Mouse (Mus musculus) layer of hippocampus, postnatal 36 days (tissue): ENCODE data around the gene Nfasc. TPM values are rescaled to one million over a fixed set of nuclear protein-coding genes. Genes with fewer than 3 reads are reported as not detected.
A peak's percentile ranks its signal among the peaks of the same experiment; 100 is the strongest.

Experiments used
- DNase-seq, 2 experiments: peaks; one replicate each; pipeline ENCODE4 v3.0.0; 2022
- total RNA-seq, 2 experiments: library from RNA; stranded (reverse); gene quantifications; 2 replicates each; pipeline ENCODE4 v1.2.3; 2021

Gene Nfasc
- total RNA-seq, 2 experiments from 2014 or later: 174 to 193 TPM

GRCm38 (mm10) chr1:132540701-132541100 lies 200.9 kb downstream of the Nfasc start:
- no peak for DNase-seq

- peak in 1 of 2 experiments; percentile 36 for DNase-seq
These were observed 203.9 kb downstream of the Nfasc start for GRCm38 (mm10) chr1:132537736-132538135.

- DNase-seq: no peak
These were observed 205.2 kb downstream of the Nfasc start for GRCm38 (mm10) chr1:132536416-132536815.

GRCm38 (mm10) chr1:132535541-132535940 lies 206.1 kb downstream of the Nfasc start:
- no peak for DNase-seq

DNA sequence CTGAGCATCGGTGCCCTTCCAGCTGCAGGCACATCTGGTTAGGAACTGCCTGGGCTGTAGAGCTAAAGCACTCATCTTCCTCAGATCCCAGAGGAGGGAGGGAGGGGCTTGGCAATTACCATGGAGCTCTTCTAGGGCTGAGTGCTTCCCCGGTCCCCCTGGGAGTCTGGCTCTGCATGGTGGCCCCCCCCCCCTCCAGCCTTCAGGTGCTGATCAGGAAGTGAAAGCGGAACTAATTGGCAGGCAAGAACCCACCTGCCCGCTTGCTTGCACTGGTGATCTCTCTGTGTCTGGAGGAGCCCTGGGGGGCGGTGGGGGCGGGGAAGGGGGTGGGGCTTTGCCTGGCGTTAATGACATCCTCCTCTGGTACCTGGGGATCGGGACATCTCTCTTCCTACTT lies 207.8 kb downstream of the Nfasc start:
- no peak for DNase-seq

GRCm38 (mm10) chr1:132532521-132532920 lies 209.1 kb downstream of the Nfasc start:
- no peak for DNase-seq

DNA sequence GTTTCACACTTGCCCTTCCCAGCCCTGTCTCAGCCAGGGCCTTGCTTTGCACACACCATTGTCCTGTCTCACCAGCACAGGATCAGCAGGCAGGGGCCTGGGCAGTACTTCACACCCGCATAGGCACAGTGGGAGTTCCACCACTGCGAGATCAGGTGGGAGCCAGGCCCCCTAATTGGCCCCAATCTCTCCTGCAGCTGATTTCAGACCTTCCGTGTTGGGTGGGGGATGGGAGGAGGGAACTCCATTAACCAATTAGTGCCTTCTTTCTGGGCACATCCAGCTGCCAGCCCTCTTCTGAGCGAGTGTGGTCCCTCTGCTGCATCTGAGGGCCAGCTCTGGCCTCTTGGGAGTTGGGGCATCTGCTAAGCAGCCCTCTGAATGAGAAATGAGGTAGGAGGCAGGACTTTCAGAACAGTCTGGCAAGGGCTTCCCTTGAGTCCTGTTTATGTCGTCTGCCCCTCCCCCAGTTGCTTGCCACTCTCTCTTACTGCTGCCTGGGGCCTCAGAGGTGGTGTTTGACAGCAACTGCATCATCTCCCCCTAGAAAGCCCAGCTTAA lies 210.9 kb downstream of the Nfasc start:
- DNase-seq: no peak

DNA sequence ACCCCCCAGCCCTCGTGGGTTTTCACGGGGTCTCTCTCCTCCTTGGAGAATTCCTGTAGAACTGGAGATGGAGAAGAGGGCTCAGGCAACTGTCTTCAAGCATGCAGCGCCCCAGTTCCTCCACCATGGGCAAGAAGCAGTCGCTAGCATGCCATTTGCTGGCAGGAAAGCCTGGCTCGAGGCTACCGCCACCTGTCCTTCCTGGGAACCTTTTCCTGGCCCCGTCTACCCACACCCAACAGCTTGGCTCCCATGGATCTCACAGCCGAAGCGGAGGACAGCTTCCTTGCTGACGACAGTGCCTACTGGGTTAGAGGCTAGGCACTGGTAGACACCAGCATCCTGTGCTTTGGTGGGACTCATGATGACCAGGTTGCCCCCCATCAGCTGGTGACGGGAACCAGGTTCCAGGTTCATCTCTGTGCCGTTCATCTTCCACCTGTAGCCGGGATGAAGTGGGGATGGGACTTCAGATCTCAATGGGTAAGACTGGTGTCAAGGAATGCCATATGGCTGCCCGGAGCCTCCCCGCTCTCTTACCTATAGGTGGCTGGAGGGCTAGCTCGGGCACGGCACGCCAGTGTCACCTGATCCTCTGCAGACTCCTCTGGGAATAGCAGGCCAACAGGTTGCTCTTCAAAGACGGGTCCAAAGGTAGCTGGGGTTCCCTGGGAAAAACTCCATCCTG lies 212.8 kb downstream of the Nfasc start:
- no peak for DNase-seq

DNA sequence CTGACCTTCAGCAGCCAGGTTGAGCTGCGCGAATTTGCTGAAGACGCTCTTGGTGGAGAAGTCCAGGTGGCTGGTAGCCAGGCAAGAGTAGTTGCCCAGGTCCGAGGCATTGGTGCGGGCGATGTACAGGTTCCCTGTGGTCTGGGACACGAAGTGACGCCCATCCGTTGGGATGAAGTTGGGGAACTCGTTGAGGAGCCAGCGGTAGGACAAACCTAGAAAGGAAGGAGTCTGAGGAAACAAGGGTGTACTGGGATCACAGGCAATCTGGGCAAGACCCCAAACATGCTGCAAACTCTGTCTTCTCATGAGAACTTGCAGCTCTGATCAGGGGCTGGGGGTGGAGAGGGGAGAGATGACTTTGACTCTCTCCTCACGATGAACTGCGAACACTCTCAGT lies 213.5 kb downstream of the Nfasc start:
- DNase-seq: no peak

GRCm38 (mm10) chr1:132525832-132526231 lies 215.8 kb downstream of the Nfasc start:
- peak; percentile 63 to 77 for DNase-seq

- no peak for DNase-seq
These were observed 217.7 kb downstream of the Nfasc start for GRCm38 (mm10) chr1:132523920-132524319.

GRCm38 (mm10) chr1:132523048-132523447 lies 218.5 kb downstream of the Nfasc start:
- DNase-seq: no peak

GRCm38 (mm10) chr1:132520764-132521163 lies 220.8 kb downstream of the Nfasc start:
- peak; percentile 50 to 54 for DNase-seq

- DNase-seq: no peak
These were observed 221.9 kb downstream of the Nfasc start for GRCm38 (mm10) chr1:132519734-132520133.

DNA sequence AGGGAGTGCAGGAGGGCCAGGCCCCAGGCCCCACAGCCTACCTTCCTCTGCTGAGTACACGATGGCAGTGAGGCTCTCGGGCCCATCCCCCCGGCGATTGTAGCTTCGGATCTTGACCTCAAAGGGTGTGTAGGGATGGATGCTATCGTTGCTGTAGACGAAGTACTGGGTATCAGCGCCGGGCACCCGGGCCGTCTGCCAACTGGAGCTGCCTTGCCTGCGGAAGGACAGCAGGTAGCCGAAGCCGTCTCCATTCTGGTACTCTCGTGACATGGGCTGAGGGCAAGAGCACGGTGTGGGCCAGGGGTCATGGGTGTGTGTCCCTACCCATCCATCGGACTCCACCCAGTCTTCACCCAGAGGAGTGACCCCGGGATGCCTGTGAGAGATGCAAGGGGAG lies 223.0 kb downstream of the Nfasc start:
- DNase-seq: no peak

DNA sequence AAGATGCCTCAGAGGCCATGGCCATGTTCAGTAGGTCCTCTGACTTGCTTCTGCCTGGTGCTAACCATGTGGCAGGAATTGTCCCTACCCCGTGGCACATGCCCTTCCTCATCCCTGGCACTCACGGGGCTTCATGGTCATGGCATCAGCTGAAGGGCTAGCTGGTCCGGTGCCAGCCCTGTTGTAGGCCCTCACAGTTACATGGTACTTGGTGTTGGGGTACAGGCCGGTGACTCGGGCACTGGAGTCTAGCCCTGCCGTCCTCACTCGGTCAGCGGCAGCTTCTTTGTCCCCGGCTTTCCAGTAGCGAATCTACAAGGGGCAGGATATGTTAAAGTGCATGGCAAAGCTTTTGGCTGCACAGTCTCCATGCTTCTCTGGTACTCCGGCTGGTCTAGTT lies 224.8 kb downstream of the Nfasc start:
- DNase-seq: no peak

DNA sequence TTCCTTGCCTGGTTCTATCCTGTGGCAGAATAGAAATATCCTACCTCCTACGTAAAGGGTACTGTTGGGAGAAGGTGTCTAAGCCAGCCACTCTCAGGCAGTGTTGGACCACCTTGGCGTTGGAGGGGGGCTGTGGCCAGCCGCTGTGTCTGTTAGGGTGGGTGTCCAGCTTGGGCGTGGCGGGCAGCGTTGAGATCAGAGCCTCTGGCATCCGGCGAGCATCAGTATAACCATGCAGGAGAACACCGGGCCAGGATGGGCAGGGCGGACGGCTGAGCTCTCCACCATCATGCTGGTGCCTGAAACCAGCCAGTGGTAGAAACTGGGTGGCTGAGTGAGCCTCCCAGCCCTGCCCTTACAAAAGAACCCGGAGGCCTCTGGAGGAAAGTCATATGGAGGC lies 226.3 kb downstream of the Nfasc start:
- DNase-seq: no peak

Other genes with a start within 250 kb of the Nfasc start
- 1 to 10 TPM; 5.1 to 7.3 TPM for gene Tmem81, start 235.6 kb downstream of the Nfasc start, total RNA-seq
- 10 to 100 TPM; 71.6 to 85.6 TPM for gene Cntn2, start 198.5 kb downstream of the Nfasc start, total RNA-seq
- gene Lrrn2, start 138.5 kb upstream of the Nfasc start, total RNA-seq: 100 to 1,000 TPM; 206 to 208 TPM